Mouse (Mus musculus) mouse embryonic stem cell (cell line): ENCODE measurements at regions not wholly inside any gene's neighbourhood (a gene's known extent, or its start where the extent isn't known, plus 50 kb on each side); places are given as distances from the start of the nearest gene placed in this dataset.

Experiments used
- in situ Hi-C, 2 experiments: fragments of 300-500 bp; cut with MboI; formaldehyde crosslinking; loops; 1 replicate in 1 of 2; 3 replicates in 1 of 2; pipeline ENCODE4 v1.14.3; 2019 to 2020; ENCODE audit warnings: low sequenced_read_pairs in 2 of 2, low pct_unique_long_range_greater_than_20kb in 1 of 2, mixed read lengths in 1 of 2; ENCODE audit not compliant: unreplicated experiment in 1 of 2

GRCm38 (mm10) chr12:9091951-9092350 lies 62.2 kb downstream of the Ttc32 start:
- in situ Hi-C loops = no loop called here

- in situ Hi-C loops = no loop called here
Measured at GRCm38 (mm10) chr12:9095061-9095460, 65.3 kb downstream of the Ttc32 start.

- in situ Hi-C loops = no loop called here
Measured at GRCm38 (mm10) chr12:9106416-9106815, 76.6 kb downstream of the Ttc32 start.

GRCm38 (mm10) chr12:9109806-9110205 lies 80.0 kb downstream of the Ttc32 start:
- in situ Hi-C loops = no loop called here

GRCm38 (mm10) chr12:9112161-9112674 lies 82.4 kb downstream of the Ttc32 start:
- in situ Hi-C loops = no loop called here

- in situ Hi-C loops = no loop called here
Measured at GRCm38 (mm10) chr12:9113652-9114051, 83.9 kb downstream of the Ttc32 start.

- in situ Hi-C loops = no loop called here
Measured at GRCm38 (mm10) chr12:9114061-9114460, 84.3 kb downstream of the Ttc32 start.

GRCm38 (mm10) chr12:9118576-9118975 lies 88.8 kb downstream of the Ttc32 start:
- in situ Hi-C loops = no loop called here

- in situ Hi-C loops = no loop called here
Measured at GRCm38 (mm10) chr12:9127931-9128550, 98.2 kb downstream of the Ttc32 start.

GRCm38 (mm10) chr12:9128581-9129275 lies 98.9 kb downstream of the Ttc32 start:
- in situ Hi-C loops = no loop called here

GRCm38 (mm10) chr12:9132621-9133020 lies 102.8 kb downstream of the Ttc32 start:
- in situ Hi-C loops = no loop called here

GRCm38 (mm10) chr12:9133890-9134870 lies 104.4 kb downstream of the Ttc32 start:
- in situ Hi-C loops = no loop called here

- in situ Hi-C loops = no loop called here
Measured at GRCm38 (mm10) chr12:9151001-9151400, 121.2 kb downstream of the Ttc32 start.

GRCm38 (mm10) chr12:9151426-9151825 lies 121.6 kb downstream of the Ttc32 start:
- in situ Hi-C loops = no loop called here

- in situ Hi-C loops = no loop called here
Measured at GRCm38 (mm10) chr12:9154491-9154890, 124.7 kb downstream of the Ttc32 start.

- in situ Hi-C loops = no loop called here
Measured at GRCm38 (mm10) chr12:9156794-9157193, 127.0 kb downstream of the Ttc32 start.

- in situ Hi-C loops = no loop called here
Measured at GRCm38 (mm10) chr12:9158751-9159150, 129.0 kb downstream of the Ttc32 start.

GRCm38 (mm10) chr12:9165367-9165940 lies 135.7 kb downstream of the Ttc32 start:
- in situ Hi-C loops = no loop called here
